Comparison of ENCODE assay signal across 47 mouse cellular contexts in genomic region chr11:73759115-73759514, GRCm38 (mm10). TPM values are rescaled to one million over a fixed set of nuclear protein-coding genes. Genes with fewer than 3 reads are reported as not detected.
"Had no signal": no experiment of that assay in that cellular context is flagged by ENCODE, and none has a peak within 500 bp of the region (broad histone marks: within the 10 kb centered on the region; RNA-seq: fewer than 3 reads in every experiment).

No protein-coding gene starts in this region.

- H3K9ac ChIP-seq: limb, embryonic 12.5 days; limb, embryonic 13.5 days; limb, embryonic 15.5 days; liver, embryonic 12.5 days; liver, embryonic 13.5 days; liver, embryonic 14.5 days; liver, embryonic 15.5 days; liver, postnatal 0 days; lung, embryonic 14.5 days; lung, embryonic 15.5 days; midbrain, embryonic 12.5 days; midbrain, embryonic 13.5 days; midbrain, embryonic 15.5 days had no signal

- DNase-seq: left cerebral cortex, postnatal 4 days; liver; liver, embryonic 13.5 days; liver, postnatal 0 days; lung, adult 18-20 months; lung, adult 2 months; lung, embryonic 14.5 days; lung, postnatal 10 days; lung, postnatal 14 days; lung, postnatal 36 days; lung, postnatal 4 days; midbrain, embryonic 14.5 days had no signal

- H3K36me3 ChIP-seq: limb, embryonic 10.5 days; limb, embryonic 12.5 days; limb, embryonic 13.5 days; limb, embryonic 15.5 days; liver, embryonic 12.5 days; liver, embryonic 13.5 days; liver, embryonic 15.5 days; lung, embryonic 15.5 days; midbrain, embryonic 10.5 days; midbrain, embryonic 12.5 days; midbrain, embryonic 13.5 days; midbrain, embryonic 15.5 days had no signal

- H3K4me3 ChIP-seq: limb, embryonic 10.5 days; limb, embryonic 12.5 days; limb, embryonic 13.5 days; limb, embryonic 15.5 days; liver, embryonic 12.5 days; liver, embryonic 13.5 days; liver, embryonic 15.5 days; lung, embryonic 15.5 days; megakaryocyte, embryonic 14.5 days; midbrain, embryonic 10.5 days; midbrain, embryonic 12.5 days; midbrain, embryonic 13.5 days; midbrain, embryonic 15.5 days; myocyte had no signal

- H3K4me2 ChIP-seq: limb, embryonic 12.5 days; limb, embryonic 13.5 days; limb, embryonic 15.5 days; liver, embryonic 11.5 days; liver, embryonic 12.5 days; liver, embryonic 13.5 days; liver, embryonic 15.5 days; lung, embryonic 14.5 days; lung, embryonic 15.5 days; midbrain, embryonic 11.5 days; midbrain, embryonic 12.5 days; midbrain, embryonic 13.5 days; midbrain, embryonic 15.5 days had no signal

- H3K4me1 ChIP-seq: limb, embryonic 10.5 days; limb, embryonic 12.5 days; limb, embryonic 13.5 days; limb, embryonic 15.5 days; liver, embryonic 12.5 days; liver, embryonic 13.5 days; liver, embryonic 15.5 days; lung, embryonic 15.5 days; megakaryocyte, embryonic 14.5 days; midbrain, embryonic 10.5 days; midbrain, embryonic 12.5 days; midbrain, embryonic 13.5 days; midbrain, embryonic 15.5 days had no signal

- H3K9me3 ChIP-seq: liver, embryonic 13.5 days; liver, embryonic 15.5 days; lung, embryonic 15.5 days had no signal

- H3K27ac ChIP-seq: limb, embryonic 10.5 days; limb, embryonic 12.5 days; limb, embryonic 13.5 days; limb, embryonic 15.5 days; liver, embryonic 12.5 days; liver, embryonic 13.5 days; liver, embryonic 14.5 days; liver, embryonic 15.5 days; lung, embryonic 15.5 days; macrophage; midbrain, embryonic 10.5 days; midbrain, embryonic 12.5 days; midbrain, embryonic 13.5 days; midbrain, embryonic 15.5 days had no signal

- H3K27me3 ChIP-seq: limb, embryonic 12.5 days; limb, embryonic 13.5 days; limb, embryonic 15.5 days; liver, embryonic 12.5 days; liver, embryonic 13.5 days; liver, embryonic 15.5 days; lung, embryonic 15.5 days; megakaryocyte, embryonic 14.5 days; midbrain, embryonic 12.5 days; midbrain, embryonic 13.5 days; midbrain, embryonic 15.5 days had no signal

- ATAC-seq: liver, embryonic 12.5 days; liver, postnatal 0 days; lung, postnatal 0 days; midbrain, embryonic 13.5 days; midbrain, embryonic 15.5 days; midbrain, embryonic 16.5 days had no signal

RNA-seq across cellular contexts. Expression of gene Olfr389, which starts 21.4 kb away (rescaled TPM):
- total RNA-seq: left cerebral cortex, adult 8-10 months; left cerebral cortex, postnatal 10 days; left cerebral cortex, postnatal 14 days; left cerebral cortex, postnatal 25 days; left cerebral cortex, postnatal 36 days; left cerebral cortex, postnatal 4 days; liver, adult 2 months; megakaryocyte progenitor cell, adult 5-6 weeks; megakaryocyte, adult 5-6 weeks; megakaryocyte-erythroid progenitor cell, adult 5-6 weeks; midbrain, postnatal 0 days; monocyte, adult 5-6 weeks had no signal
- polyA plus RNA-seq: limb, embryonic 10.5 days; limb, embryonic 11.5 days; limb, embryonic 12.5 days; limb, embryonic 13.5 days; limb, embryonic 14.5 days; limb, embryonic 15.5 days; liver, adult 2 months; liver, embryonic 11.5 days; liver, embryonic 12.5 days; liver, embryonic 13.5 days; liver, embryonic 14.5 days; liver, embryonic 15.5 days; liver, embryonic 16.5 days; liver, postnatal 0 days; lung, adult 2 months; lung, embryonic 14.5 days; lung, embryonic 15.5 days; lung, embryonic 16.5 days; lung, postnatal 0 days; macrophage; midbrain, embryonic 10.5 days; midbrain, embryonic 11.5 days; midbrain, embryonic 12.5 days; midbrain, embryonic 13.5 days; midbrain, embryonic 14.5 days; midbrain, embryonic 15.5 days; midbrain, embryonic 16.5 days; midbrain, postnatal 0 days; myocyte; neural tube, embryonic 11.5 days had no signal

RNA-seq across cellular contexts. Expression of gene Olfr390, which starts 23.6 kb away (rescaled TPM):
- total RNA-seq: left cerebral cortex, adult 8-10 months; left cerebral cortex, postnatal 10 days; left cerebral cortex, postnatal 14 days; left cerebral cortex, postnatal 25 days; left cerebral cortex, postnatal 36 days; left cerebral cortex, postnatal 4 days; liver, adult 2 months; megakaryocyte progenitor cell, adult 5-6 weeks; megakaryocyte-erythroid progenitor cell, adult 5-6 weeks; midbrain, postnatal 0 days; monocyte, adult 5-6 weeks had no signal
- polyA plus RNA-seq: limb, embryonic 10.5 days; limb, embryonic 11.5 days; limb, embryonic 12.5 days; limb, embryonic 13.5 days; limb, embryonic 14.5 days; limb, embryonic 15.5 days; liver, adult 2 months; liver, embryonic 11.5 days; liver, embryonic 12.5 days; liver, embryonic 13.5 days; liver, embryonic 14.5 days; liver, embryonic 15.5 days; liver, embryonic 16.5 days; liver, postnatal 0 days; lung, adult 2 months; lung, embryonic 14.5 days; lung, embryonic 15.5 days; lung, embryonic 16.5 days; lung, postnatal 0 days; macrophage; midbrain, embryonic 10.5 days; midbrain, embryonic 11.5 days; midbrain, embryonic 12.5 days; midbrain, embryonic 13.5 days; midbrain, embryonic 14.5 days; midbrain, embryonic 15.5 days; midbrain, embryonic 16.5 days; midbrain, postnatal 0 days; myocyte; neural tube, embryonic 11.5 days had no signal

RNA-seq across cellular contexts. Expression of gene Olfr391-ps, which starts 43.7 kb away (rescaled TPM):
- total RNA-seq: left cerebral cortex, adult 8-10 months; left cerebral cortex, postnatal 10 days; left cerebral cortex, postnatal 14 days; left cerebral cortex, postnatal 25 days; left cerebral cortex, postnatal 36 days; left cerebral cortex, postnatal 4 days; liver, adult 2 months; megakaryocyte progenitor cell, adult 5-6 weeks; megakaryocyte, adult 5-6 weeks; megakaryocyte-erythroid progenitor cell, adult 5-6 weeks; midbrain, postnatal 0 days; monocyte, adult 5-6 weeks had no signal
- polyA plus RNA-seq: limb, embryonic 10.5 days; limb, embryonic 11.5 days; limb, embryonic 12.5 days; limb, embryonic 13.5 days; limb, embryonic 14.5 days; limb, embryonic 15.5 days; liver, adult 2 months; liver, embryonic 11.5 days; liver, embryonic 12.5 days; liver, embryonic 13.5 days; liver, embryonic 14.5 days; liver, embryonic 15.5 days; liver, embryonic 16.5 days; liver, postnatal 0 days; lung, adult 2 months; lung, embryonic 14.5 days; lung, embryonic 15.5 days; lung, embryonic 16.5 days; lung, postnatal 0 days; macrophage; midbrain, embryonic 10.5 days; midbrain, embryonic 11.5 days; midbrain, embryonic 12.5 days; midbrain, embryonic 13.5 days; midbrain, embryonic 14.5 days; midbrain, embryonic 15.5 days; midbrain, embryonic 16.5 days; midbrain, postnatal 0 days; myocyte; neural tube, embryonic 11.5 days had no signal

RNA-seq across cellular contexts. Expression of gene Olfr392, which starts 57.7 kb away (rescaled TPM):
- total RNA-seq: left cerebral cortex, adult 8-10 months; left cerebral cortex, postnatal 10 days; left cerebral cortex, postnatal 14 days; left cerebral cortex, postnatal 25 days; left cerebral cortex, postnatal 36 days; left cerebral cortex, postnatal 4 days; liver, adult 2 months; megakaryocyte progenitor cell, adult 5-6 weeks; megakaryocyte-erythroid progenitor cell, adult 5-6 weeks; midbrain, postnatal 0 days; monocyte, adult 5-6 weeks had no signal
- polyA plus RNA-seq: limb, embryonic 10.5 days; limb, embryonic 11.5 days; limb, embryonic 12.5 days; limb, embryonic 13.5 days; limb, embryonic 14.5 days; limb, embryonic 15.5 days; liver, adult 2 months; liver, embryonic 11.5 days; liver, embryonic 12.5 days; liver, embryonic 13.5 days; liver, embryonic 14.5 days; liver, embryonic 15.5 days; liver, embryonic 16.5 days; liver, postnatal 0 days; lung, adult 2 months; lung, embryonic 14.5 days; lung, embryonic 15.5 days; lung, embryonic 16.5 days; lung, postnatal 0 days; macrophage; midbrain, embryonic 10.5 days; midbrain, embryonic 11.5 days; midbrain, embryonic 12.5 days; midbrain, embryonic 13.5 days; midbrain, embryonic 14.5 days; midbrain, embryonic 15.5 days; midbrain, embryonic 16.5 days; midbrain, postnatal 0 days; myocyte; neural tube, embryonic 11.5 days had no signal
